Mouse (Mus musculus) E14TG2a.4 (cell line): ENCODE results near the gene Slc5a11.

Source experiments
- H3K27me3 ChIP-seq: 2 replicates; pipeline ENCODE4 v1.6.1; 2014; ENCODE audit warnings: low read length, control low read depth; ENCODE audit not compliant: insufficient read depth
- H3K36me3 ChIP-seq: 2 replicates; pipeline ENCODE4 v1.6.1; 2014; ENCODE audit warnings: low read length, control low read depth; ENCODE audit not compliant: insufficient read depth
- H3K4me1 ChIP-seq: replicated peaks from 2 replicates; pipeline ENCODE4 v1.6.1; 2014; ENCODE audit warnings: low read depth, low read length, control low read depth
- H3K4me3 ChIP-seq: replicated peaks from 2 replicates; pipeline ENCODE4 v1.5.1; 2014; ENCODE audit warnings: mild to moderate bottlenecking, low read length
- H3K9me3 ChIP-seq: 2 replicates; pipeline ENCODE4 v1.6.1; 2014; ENCODE audit warnings: low read length, control low read depth
- CTCF ChIP-seq: conservative IDR thresholded peaks from 2 replicates; pipeline ENCODE4 v1.5.1; 2014; ENCODE audit warnings: low read length
- NANOG ChIP-seq: IDR thresholded peaks from 2 replicates; pipeline ENCODE4 v1.6.1; 2014; ENCODE audit warnings: borderline replicate concordance, low read length, mixed read lengths
- POU5F1 ChIP-seq: IDR thresholded peaks from 2 replicates; pipeline ENCODE4 v1.6.1; 2014; ENCODE audit warnings: low read length, borderline replicate concordance

Slc5a11 gene

DNA sequence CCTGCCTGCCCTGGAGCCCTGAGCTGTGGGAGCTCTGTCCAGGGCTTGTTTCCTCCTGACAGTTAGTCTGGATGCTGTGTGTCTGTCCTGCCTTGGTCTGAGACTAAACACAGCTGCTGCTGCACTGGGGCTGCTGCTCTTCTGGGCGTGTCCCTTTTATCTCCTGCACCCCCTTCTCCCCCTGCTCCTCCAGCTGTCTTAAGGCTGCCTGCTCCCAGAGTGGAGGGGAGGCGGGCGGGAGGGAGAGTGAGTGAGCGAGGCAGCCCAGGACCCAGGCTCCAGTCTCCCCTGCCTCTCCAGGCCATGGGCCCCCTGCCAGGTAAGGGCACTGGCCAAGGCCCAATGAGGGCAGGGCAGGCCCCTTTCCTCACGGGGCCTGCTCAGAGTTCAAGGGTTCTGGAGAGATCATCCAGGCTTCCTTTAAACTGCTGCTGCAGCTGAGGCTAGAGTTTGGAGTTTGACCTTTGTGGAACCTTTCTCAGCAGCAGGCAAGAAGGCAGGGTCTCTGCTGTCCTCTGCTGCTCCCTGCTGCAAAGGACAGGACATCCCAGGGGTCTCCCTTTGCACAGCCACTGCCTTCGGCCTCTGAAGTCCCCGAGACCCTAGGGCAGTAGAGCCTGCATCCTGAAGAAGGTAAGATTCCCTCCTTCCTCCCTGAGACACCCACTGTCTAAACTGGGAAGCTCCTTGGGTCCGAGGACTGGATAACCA, at the start of gene Slc5a11:
Gene Slc5a11, plus strand, starts transcription at position 416 of the 711 bp plus-strand sequence.
- Histone ChIP-seq H3K27me3 (no peaks in the 10 kb centered on the region), H3K9me3 (no peaks in the 10 kb centered on the region), H3K4me3 (peak within 1 kb of the TSS; percentile 72), H3K36me3 (no peaks in the 10 kb centered on the region), H3K4me1 (peaks cover 86% of the 10 kb centered on the region)
- no peak for TF ChIP-seq POU5F1
- no peak for TF ChIP-seq CTCF
- TF ChIP-seq NANOG: no peak

DNA sequence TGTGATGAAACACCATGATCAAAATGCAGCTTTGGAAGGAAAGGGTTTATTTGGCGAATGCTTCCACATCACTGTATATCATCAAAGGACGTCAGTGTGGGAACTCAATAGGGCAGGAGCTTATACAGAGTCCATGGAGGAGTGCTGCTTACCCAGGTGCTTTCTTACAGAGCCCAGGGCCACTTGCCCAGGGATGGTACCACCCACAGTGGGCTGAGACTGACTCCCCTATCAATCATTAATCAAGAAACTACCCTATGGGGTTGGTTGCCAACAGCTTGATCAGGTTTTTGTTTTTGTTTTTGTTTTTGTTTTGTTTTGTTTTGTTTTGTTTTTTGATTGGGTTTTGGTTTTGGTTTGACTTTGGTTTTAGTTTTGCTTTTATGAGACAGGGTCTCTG, 47.1 kb upstream of the Slc5a11 start:
- TF ChIP-seq POU5F1 (no peak), NANOG (no peak), CTCF (no peak)
- Histone ChIP-seq H3K4me3 (no peak overlapping the region), H3K9me3 (no peaks in the 10 kb centered on the region), H3K36me3 (peaks cover 98% of the 10 kb centered on the region), H3K4me1 (no peaks in the 10 kb centered on the region), H3K27me3 (no peaks in the 10 kb centered on the region)

DNA sequence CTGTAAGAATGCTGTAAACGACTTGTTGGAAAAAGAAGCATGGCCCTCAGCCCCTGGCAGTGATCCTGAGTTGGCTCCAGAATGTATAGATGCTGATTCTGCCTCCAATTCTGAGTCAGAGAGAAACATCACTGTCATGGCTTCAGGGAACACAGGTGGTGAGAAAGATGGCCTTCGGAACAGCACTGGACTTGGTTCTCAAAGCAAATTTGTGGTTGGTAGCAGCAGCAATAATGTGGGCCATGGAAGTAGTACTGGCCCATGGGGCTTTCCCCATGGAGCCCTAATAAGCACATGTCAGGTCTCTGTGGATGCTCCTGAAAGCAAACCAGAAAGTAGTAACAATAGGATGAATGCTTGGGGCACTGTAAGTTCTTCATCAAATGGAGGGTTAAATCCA, 45.0 kb upstream of the Slc5a11 start:
- TF ChIP-seq CTCF (no peak), NANOG (no peak), POU5F1 (no peak)
- no peaks in the 10 kb centered on the region for H3K4me1 ChIP-seq

DNA sequence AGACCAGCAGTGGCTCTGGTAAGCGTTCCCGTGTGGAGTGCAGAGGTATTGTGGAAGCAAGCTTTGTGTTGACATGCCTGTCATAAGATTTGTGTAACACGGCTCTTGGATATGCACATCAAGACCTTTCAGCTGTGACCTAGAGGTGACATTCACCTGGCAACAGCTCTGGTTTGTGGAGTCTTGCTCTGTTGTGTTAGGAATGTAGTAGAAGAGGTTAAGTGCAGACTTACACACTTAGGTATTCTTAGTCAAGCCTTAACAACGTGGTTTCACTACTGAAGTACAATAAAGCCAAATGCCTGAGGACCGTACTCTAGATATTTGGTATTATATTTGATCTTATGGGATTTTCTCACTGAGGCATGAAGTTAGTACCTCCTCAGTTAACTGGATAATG, 42.5 kb upstream of the Slc5a11 start:
- Histone ChIP-seq H3K27me3 (no peaks in the 10 kb centered on the region), H3K9me3 (no peaks in the 10 kb centered on the region), H3K36me3 (peaks cover 96% of the 10 kb centered on the region), H3K4me3 (no peak overlapping the region), H3K4me1 (no peaks in the 10 kb centered on the region; the same call in 1 of the 2 replicates)
- TF ChIP-seq CTCF (no peak), NANOG (no peak), POU5F1 (no peak)

More for the DNA sequence above, 45.0 kb upstream of the Slc5a11 start:
- Histone ChIP-seq H3K4me3 (no peak overlapping the region), H3K27me3 (no peaks in the 10 kb centered on the region), H3K9me3 (no peaks in the 10 kb centered on the region), H3K36me3 (peaks cover 98% of the 10 kb centered on the region)

DNA sequence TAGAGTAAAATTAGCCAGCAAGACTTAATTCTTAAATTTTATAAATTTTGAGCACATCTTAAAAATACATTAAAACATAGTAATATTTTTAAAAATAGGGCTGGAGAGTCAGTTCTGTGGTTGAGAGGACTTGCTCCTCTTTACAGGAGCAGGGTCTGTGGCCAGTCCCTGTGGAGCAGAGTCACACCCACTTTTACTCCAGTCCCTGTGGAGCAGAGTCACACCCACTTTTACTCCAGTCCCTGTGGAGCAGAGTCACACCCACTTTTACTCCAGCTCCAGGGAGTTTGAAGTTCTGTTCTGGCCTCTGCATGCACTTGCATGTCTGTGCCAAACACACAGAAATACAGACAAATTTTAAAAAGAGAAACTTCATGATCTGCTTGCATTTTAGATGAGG, 37.4 kb upstream of the Slc5a11 start:
- no peaks in the 10 kb centered on the region for H3K27me3 ChIP-seq
- H3K4me3 ChIP-seq: no peak overlapping the region
- no peak for TF ChIP-seq CTCF
- TF ChIP-seq POU5F1: no peak
- no peak for TF ChIP-seq NANOG
- peaks cover 95% of the 10 kb centered on the region for H3K36me3 ChIP-seq
- H3K9me3 ChIP-seq: no peaks in the 10 kb centered on the region
- H3K4me1 ChIP-seq: peaks cover 10% of the 10 kb centered on the region; the same call in 1 of the 2 replicates

DNA sequence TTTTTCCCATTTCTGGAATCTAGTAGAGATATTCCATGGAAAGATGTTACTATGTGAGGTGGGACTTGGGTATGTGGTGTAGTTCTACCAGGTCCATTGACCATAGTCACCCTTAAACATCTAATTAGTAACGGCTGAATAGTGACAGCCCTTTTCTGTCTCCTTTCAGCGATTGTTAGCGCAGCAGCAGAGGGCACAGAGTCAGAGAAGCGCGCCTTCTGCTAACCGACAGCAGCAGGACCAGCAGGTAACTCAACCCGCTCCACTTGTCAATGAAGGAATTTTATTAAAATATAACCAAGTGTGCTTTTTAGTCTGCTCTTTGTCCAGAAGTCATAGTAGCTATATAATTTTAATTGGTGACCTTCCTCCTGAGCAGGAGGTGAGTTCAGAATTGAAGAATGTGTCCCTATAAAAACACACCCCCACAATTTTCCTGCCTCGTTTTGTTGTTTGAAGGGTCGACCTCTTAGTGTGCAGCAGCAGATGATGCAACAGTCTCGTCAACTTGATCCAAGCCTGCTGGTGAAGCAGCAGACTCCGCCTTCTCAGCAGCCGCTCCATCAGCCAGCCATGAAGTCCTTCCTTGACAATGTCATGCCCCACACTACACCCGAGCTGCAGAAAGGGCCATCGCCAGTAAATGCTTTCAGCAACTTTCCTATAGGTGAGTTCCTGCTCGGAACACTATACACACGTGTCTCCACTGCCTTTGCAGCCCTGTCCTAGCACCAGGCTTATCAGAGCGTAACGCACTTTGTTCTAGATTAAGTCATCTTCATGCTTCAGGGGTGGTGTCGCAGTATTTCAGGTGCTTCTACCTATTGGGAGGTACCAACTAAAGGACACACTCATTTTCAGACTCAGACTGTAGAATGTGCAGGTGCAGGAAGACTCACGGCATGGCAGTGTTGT, 32.5 kb upstream of the Slc5a11 start:
- no peaks in the 10 kb centered on the region for H3K9me3 ChIP-seq
- no peak for TF ChIP-seq NANOG
- no peaks in the 10 kb centered on the region for H3K27me3 ChIP-seq
- H3K36me3 ChIP-seq: peaks cover 98% of the 10 kb centered on the region
- peaks cover 13% of the 10 kb centered on the region; the same call in 1 of the 2 replicates for H3K4me1 ChIP-seq
- H3K4me3 ChIP-seq: no peak overlapping the region

DNA sequence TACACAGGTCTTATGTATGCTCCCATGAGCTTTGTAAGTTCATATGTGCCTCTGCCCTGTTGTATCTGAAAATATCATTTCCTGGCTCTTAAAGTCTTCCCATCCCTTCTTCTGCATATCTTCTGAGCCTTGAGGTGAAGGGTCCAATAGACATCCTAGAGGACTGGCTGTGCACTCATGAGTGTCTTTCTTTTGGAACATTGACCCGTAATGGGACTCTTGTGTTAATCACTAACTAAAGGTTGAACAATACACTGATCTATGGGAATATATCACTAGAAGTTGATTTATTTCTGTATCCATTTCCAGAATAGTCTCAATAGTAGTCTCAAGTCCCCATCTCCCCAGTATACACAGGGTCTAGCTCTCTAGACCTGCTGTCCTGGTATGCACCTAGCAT, 29.7 kb upstream of the Slc5a11 start:
- H3K27me3 ChIP-seq: no peaks in the 10 kb centered on the region
- H3K36me3 ChIP-seq: peaks cover 100% of the 10 kb centered on the region
- no peak overlapping the region for H3K4me3 ChIP-seq
- H3K4me1 ChIP-seq: peaks cover 13% of the 10 kb centered on the region; the same call in 1 of the 2 replicates
- H3K9me3 ChIP-seq: no peaks in the 10 kb centered on the region
- TF ChIP-seq NANOG (no peak), POU5F1 (no peak), CTCF (no peak)

DNA sequence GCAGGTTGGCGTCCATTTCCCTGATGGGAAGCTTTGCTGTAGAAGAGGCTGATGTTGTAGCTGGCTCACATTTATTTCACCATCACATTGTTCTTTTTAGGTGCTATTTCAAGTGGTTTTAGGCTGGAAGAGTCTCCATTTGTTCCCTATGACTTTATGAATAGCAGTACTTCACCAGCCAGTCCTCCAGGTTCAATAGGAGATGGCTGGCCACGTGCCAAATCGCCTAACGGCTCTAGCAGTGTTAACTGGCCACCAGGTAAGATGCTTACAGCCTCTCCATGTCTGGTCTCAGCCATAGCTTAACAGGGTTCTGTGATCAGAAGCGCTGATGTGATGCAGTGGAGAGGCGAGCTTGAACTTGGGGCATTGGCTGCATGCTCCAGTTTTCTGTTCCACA, 28.1 kb upstream of the Slc5a11 start:
- Histone ChIP-seq H3K9me3 (no peaks in the 10 kb centered on the region), H3K4me3 (no peak overlapping the region), H3K27me3 (no peaks in the 10 kb centered on the region), H3K36me3 (peaks cover 100% of the 10 kb centered on the region), H3K4me1 (peaks cover 10% of the 10 kb centered on the region; the same call in 1 of the 2 replicates)
- TF ChIP-seq CTCF (no peak), NANOG (no peak), POU5F1 (no peak)
